Mouse (Mus musculus) CH12F3 (cell line): ENCODE measurements around the gene Cx3cl1.

Source experiments
- in situ Hi-C: fragments of 300-500 bp; cut with MboI; formaldehyde crosslinking; loops from 2 replicates; pipeline ENCODE4 v1.14.3; 2020; ENCODE audit warnings: low sequenced_read_pairs

Gene Cx3cl1

DNA sequence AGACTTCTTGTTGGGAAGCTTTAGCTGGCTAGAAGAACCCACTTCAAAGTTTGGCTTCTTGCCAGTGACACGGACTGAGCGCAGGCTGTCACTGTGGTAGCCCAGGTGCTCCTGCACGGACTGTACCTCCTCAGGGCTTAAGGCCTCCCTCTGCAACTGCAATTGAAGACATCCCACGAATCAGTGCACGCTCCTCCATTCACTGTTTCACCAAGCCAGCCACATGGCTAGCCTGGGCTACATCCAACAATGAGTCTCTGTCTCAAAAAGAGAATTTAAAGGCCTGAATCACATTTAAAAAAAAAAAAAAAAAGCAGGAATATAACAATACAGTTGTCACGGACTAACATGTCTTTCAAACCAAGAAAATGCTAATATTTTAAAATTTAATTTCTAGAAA is 56.5 kb downstream of the Cx3cl1 start:
- in situ Hi-C loops = loop anchor here (10.0 kb wide), 1 partner anchor 123 kb away; no protein-coding TSS in a partner anchor
